Mouse (Mus musculus): Measurements from ENCODE around the gene Ift88.

GRCm38 (mm10) chr14:57482262-57482661 is 58.4 kb downstream of the Ift88 start:
- TF ChIP-seq CTCF (IDR thresholded peaks at IDR 0.05; ENCODE audit: extremely low read depth, insufficient read depth, insufficient read length, insufficient replicate concordance) (no peak), POLR2A (IDR thresholded peaks at IDR 0.05; ENCODE audit: low read depth, low read length) (no peak)
